Mouse (Mus musculus) heart, embryonic 15.5 days (tissue): ENCODE data around the gene Capns1. TPM values are rescaled to one million over a fixed set of nuclear protein-coding genes. Genes with fewer than 3 reads are reported as not detected.

Experiments used
- ATAC-seq: fragments of 200-750 bp; cut with Nextera tagmentation; replicated peaks from 2 replicates; pipeline ENCODE4 v1.8.0; 2017; ENCODE audit warnings: low read depth, moderate TSS enrichment; ENCODE audit not compliant: insufficient number of reproducible peaks, insufficient read depth, low FRiP score
- H3K27ac ChIP-seq: fragments of 300-500 bp; sonication (generic); 2 replicates; pipeline ENCODE4 v1.5.1; 2015; ENCODE audit warnings: mild to moderate bottlenecking, inconsistent platforms
- H3K27me3 ChIP-seq: fragments of 300-500 bp; sonication (generic); 2 replicates; pipeline ENCODE4 v1.6.1; 2015; ENCODE audit warnings: inconsistent platforms
- H3K36me3 ChIP-seq: fragments of 300-500 bp; sonication (generic); 2 replicates; pipeline ENCODE4 v1.6.1; 2015; ENCODE audit warnings: mild to moderate bottlenecking, inconsistent platforms
- H3K4me1 ChIP-seq: fragments of 300-500 bp; sonication (generic); replicated peaks from 2 replicates; pipeline ENCODE4 v1.6.1; 2015; ENCODE audit warnings: inconsistent platforms
- H3K4me2 ChIP-seq: fragments of 300-500 bp; sonication (generic); 2 replicates; pipeline ENCODE4 v1.6.1; 2015; ENCODE audit warnings: inconsistent platforms, mild to moderate bottlenecking, moderate library complexity
- H3K4me3 ChIP-seq: fragments of 300-500 bp; sonication (generic); 2 replicates; pipeline ENCODE4 v1.5.1; 2015; ENCODE audit warnings: mild to moderate bottlenecking, inconsistent platforms
- H3K9ac ChIP-seq: fragments of 300-500 bp; sonication (generic); 2 replicates; pipeline ENCODE4 v1.6.1; 2015; ENCODE audit warnings: mild to moderate bottlenecking, inconsistent platforms
- H3K9me3 ChIP-seq: fragments of 300-500 bp; sonication (generic); replicated peaks from 2 replicates; pipeline ENCODE4 v1.6.1; 2016; ENCODE audit warnings: inconsistent platforms
- WGBS: fragments of 180-500 bp; shearing (Covaris S2); methylation state at CpG from one replicate; pipeline ENCODE4 v1.1.7; 2015; ENCODE audit warnings: mixed read lengths; 5-methylcytosine and 5-hydroxymethylcytosine counted together
- polyA plus RNA-seq: library from polyadenylated mRNA; unstranded; fragments of >200 nt; fragmentation: Nextera tagmentation; extraction: Ambion mirVana; gene quantifications from 2 replicates; pipeline ENCODE4 v1.2.1, GENCODE M21; 2015

Capns1 gene
- polyA plus RNA-seq, 1 experiment from 2014 or later = 77.4 TPM

DNA sequence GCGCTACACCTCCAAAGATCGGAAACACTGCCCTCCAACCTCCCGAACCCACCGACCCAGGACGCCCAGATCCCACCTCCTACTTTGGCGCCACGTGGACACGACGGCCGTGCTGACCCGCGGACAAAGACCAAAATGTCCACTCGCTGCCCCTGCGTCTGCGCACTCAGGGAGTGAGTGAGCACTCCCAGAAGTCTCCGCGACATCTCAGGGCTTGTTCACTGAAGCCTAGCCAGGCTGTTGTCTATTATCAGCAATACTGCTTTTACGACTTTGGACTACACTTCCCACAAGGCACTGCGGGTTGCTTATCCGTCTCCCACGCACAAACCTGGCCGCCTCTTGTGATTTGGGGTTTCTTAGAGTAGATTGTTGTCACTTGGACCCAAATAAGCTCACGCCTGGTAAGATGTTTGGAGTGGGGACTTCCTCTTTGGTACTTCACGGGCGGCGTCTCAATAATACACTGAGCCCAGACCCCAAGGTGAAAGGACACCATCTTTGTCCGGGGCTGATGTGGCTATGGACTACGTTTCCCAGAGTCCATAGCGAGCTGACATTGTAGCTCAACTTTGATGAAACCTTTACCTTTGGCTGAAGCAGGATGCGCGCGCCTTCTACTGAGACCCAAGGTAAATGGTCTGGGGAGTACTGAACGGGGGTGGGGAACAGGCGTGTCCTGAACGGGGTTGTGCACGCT is 28.9 kb downstream of the Capns1 start, which contains the start of gene Zfp146:
Gene Zfp146 (minus strand): TSS at position 168 of the 700 bp plus-strand sequence.
- Histone ChIP-seq H3K9me3 (no peaks in the 10 kb centered on the region), H3K4me2 (peak within 1 kb of the TSS; percentile 73), H3K4me3 (peak within 1 kb of the TSS; percentile 74), H3K36me3 (peaks cover 15% of the 10 kb centered on the region), H3K9ac (peak within 1 kb of the TSS; percentile 79), H3K27ac (peak within 1 kb of the TSS; percentile 86), H3K27me3 (no peaks in the 10 kb centered on the region), H3K4me1 (peaks cover 24% of the 10 kb centered on the region)
- under 1% methylated on average over 36 of the region's 36 CpGs for WGBS
- ATAC-seq = peak; percentile 94

DNA sequence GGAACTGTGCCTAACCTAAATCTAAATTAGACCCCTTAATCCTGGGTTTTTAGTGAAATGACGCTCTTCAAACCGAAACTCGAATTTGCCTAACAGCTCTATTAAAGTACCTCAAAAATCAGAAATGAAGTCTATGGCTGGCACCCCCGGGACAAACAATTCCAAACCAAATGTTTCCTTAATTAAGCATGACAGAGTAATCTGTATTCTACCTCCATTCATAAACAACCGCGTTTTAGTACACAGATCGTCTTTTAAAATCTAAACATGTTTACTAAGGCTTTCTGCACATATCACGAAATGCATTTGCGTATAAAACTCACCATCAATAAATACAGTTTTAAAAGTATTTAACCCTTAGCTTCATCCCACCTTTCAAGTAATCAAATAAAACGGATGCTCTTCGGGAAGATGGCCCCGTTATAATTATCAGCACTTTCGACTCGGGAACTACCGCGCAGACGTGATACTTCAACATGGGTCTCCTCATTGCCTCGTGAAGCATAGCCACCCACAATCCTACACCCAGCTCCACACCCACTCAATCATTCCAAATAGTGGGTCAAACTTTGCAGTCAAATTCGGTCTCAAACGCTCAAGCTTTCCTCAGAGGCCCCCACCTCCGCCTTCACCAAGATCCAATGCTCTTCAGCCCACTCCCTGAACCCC is 29.6 kb downstream of the Capns1 start:
- peak overlapping the region; percentile 79 for H3K9ac ChIP-seq
- 2% methylated on average over 21 of the region's 21 CpGs for WGBS

DNA sequence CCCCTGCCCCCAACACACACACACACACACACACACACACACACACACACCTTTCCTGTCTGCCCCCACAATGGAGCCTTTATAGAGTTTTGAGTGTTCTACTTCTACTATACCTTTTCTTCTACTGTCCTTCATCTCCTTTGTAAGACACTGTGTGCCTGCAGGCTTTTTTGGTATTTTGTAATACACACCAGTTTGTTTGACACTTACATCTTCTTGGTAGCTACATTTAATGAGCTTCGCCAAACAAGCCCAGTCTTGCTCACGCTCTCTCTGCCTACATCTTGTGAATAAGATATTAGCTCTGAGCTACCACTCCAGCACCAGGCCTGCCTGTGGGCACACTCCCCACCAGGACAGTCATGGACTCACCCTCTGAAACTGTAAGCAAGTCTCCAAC is 33.9 kb downstream of the Capns1 start:
- WGBS = 97% methylated on average over 2 of the region's 2 CpGs
- Histone ChIP-seq H3K4me1 (peaks cover 17% of the 10 kb centered on the region), H3K27ac (no peak overlapping the region), H3K27me3 (no peaks in the 10 kb centered on the region), H3K4me3 (no peak overlapping the region), H3K4me2 (no peak overlapping the region), H3K36me3 (peaks cover 57% of the 10 kb centered on the region), H3K9ac (no peak overlapping the region), H3K9me3 (peaks cover 9% of the 10 kb centered on the region)
- no peak for ATAC-seq

More for the DNA sequence above, 29.6 kb downstream of the Capns1 start:
- H3K36me3 ChIP-seq = peaks cover 16% of the 10 kb centered on the region
- peak overlapping the region; percentile 86 for H3K27ac ChIP-seq
- H3K27me3 ChIP-seq = no peaks in the 10 kb centered on the region
- H3K4me2 ChIP-seq = peak overlapping the region; percentile 73
- 0 out of 2 replicates have a peak, but pooled peaks have one; percentile 15 for ATAC-seq
- H3K9me3 ChIP-seq = no peaks in the 10 kb centered on the region; the same call in 1 of the 2 replicates
- H3K4me1 ChIP-seq = peaks cover 24% of the 10 kb centered on the region
- peak overlapping the region; percentile 74 for H3K4me3 ChIP-seq

DNA sequence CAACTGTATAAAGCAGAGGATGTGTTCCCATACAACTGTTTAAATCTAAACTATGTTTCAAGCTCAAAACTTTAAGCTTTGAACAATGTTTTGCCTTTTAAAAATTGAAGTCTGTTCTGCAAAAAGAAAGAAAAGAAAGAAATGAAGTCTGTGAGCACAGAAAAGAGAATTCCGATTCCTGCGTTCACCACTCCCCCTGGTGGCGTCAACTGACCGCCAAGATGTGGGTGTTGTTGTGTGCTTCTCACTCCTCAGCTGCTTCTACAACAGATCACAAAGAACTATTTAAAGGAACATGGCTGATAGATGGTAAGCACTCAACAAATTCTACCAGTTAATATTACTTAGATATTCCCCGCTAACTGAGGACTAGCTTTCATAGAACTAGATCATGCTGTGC is 35.5 kb downstream of the Capns1 start:
- no peak overlapping the region for H3K27ac ChIP-seq
- no peak overlapping the region for H3K9ac ChIP-seq
- peaks cover 73% of the 10 kb centered on the region for H3K36me3 ChIP-seq
- H3K27me3 ChIP-seq = no peaks in the 10 kb centered on the region
- ATAC-seq = no peak
- H3K4me2 ChIP-seq = no peak overlapping the region
- 94% methylated on average over 5 of the region's 5 CpGs for WGBS
- peaks cover 12% of the 10 kb centered on the region for H3K4me1 ChIP-seq
- peaks cover 15% of the 10 kb centered on the region for H3K9me3 ChIP-seq
- H3K4me3 ChIP-seq = no peak overlapping the region

DNA sequence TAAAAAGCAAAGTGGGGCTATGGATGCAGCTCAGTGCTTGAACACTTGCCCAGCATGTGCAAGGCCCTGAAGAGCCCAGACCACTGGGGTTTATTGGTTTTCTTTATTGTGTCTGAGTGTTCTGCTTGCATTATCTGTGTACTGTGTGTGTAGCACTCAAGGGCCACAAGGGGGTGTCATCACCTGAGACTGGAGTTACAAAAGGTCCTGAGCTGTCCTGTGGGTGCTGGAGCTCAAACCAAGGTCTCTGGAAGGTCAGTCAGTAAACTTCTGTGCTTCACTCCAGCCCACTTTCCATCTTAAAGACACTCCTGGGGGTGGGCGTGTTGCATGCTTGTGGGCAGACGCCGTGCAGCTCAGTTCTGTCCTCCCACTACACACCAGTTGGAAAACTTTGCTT is 43.1 kb downstream of the Capns1 start:
- WGBS = 98% methylated on average over 3 of the region's 3 CpGs
- H3K36me3 ChIP-seq = peaks cover 72% of the 10 kb centered on the region
- 0 out of 2 replicates have a peak, but pooled peaks have one; percentile 31 for ATAC-seq
- no peaks in the 10 kb centered on the region for H3K27me3 ChIP-seq
- H3K4me3 ChIP-seq = no peak overlapping the region
- H3K9me3 ChIP-seq = peaks cover 43% of the 10 kb centered on the region
- no peaks in the 10 kb centered on the region for H3K4me1 ChIP-seq
- no peak overlapping the region for H3K27ac ChIP-seq
- H3K9ac ChIP-seq = no peak overlapping the region
- no peak overlapping the region for H3K4me2 ChIP-seq

DNA sequence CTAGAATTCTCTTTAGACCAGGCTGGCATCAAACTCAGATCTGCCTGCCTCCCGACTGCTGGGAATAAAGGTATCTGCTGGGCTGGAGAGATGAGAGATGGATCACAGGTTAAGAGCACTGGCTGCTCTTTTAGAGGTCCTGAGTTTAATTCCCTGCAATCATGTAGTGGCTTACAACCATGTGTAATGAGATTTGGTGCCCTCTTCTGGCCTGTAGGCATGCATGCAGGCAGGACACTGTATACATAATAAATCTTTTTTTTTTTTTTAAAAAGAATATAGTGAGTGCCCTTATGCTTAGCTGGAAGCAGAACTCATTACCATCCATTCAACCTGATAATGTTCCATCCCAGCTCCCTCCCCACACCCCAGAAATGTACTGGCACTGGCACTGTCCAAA is 44.6 kb downstream of the Capns1 start:
- Histone ChIP-seq H3K4me3 (no peak overlapping the region), H3K27ac (no peak overlapping the region), H3K27me3 (no peaks in the 10 kb centered on the region), H3K4me1 (no peaks in the 10 kb centered on the region), H3K36me3 (peaks cover 73% of the 10 kb centered on the region), H3K9me3 (peaks cover 51% of the 10 kb centered on the region), H3K4me2 (no peak overlapping the region), H3K9ac (no peak overlapping the region)
- WGBS = 81% methylated on average over 1 of the region's 1 CpGs
- ATAC-seq = no peak

DNA sequence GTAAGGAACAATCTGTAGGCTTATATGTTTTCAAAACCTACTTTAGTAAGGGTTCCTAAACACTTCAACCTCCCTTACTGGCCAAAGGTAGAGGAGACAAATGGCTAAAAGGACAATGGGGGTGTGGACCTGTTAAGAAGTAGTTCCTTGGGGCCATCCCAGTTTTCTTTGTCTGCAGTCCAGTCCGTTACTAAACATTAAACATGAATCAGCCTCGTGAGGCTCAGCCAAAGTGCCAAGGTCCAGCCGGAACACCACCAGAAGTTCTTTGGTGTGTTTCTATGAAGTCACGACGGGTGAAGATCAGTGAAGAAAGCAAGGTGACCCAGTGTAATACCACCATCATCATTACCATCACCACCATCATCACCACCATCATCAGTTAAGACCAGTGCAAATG is 51.6 kb downstream of the Capns1 start:
- WGBS = 94% methylated on average over 5 of the region's 5 CpGs
- Histone ChIP-seq H3K36me3 (peaks cover 21% of the 10 kb centered on the region), H3K4me1 (no peaks in the 10 kb centered on the region), H3K9ac (no peak overlapping the region), H3K27ac (no peak overlapping the region), H3K4me3 (no peak overlapping the region), H3K9me3 (peaks cover 27% of the 10 kb centered on the region), H3K4me2 (no peak overlapping the region), H3K27me3 (no peaks in the 10 kb centered on the region)
- ATAC-seq = no peak

DNA sequence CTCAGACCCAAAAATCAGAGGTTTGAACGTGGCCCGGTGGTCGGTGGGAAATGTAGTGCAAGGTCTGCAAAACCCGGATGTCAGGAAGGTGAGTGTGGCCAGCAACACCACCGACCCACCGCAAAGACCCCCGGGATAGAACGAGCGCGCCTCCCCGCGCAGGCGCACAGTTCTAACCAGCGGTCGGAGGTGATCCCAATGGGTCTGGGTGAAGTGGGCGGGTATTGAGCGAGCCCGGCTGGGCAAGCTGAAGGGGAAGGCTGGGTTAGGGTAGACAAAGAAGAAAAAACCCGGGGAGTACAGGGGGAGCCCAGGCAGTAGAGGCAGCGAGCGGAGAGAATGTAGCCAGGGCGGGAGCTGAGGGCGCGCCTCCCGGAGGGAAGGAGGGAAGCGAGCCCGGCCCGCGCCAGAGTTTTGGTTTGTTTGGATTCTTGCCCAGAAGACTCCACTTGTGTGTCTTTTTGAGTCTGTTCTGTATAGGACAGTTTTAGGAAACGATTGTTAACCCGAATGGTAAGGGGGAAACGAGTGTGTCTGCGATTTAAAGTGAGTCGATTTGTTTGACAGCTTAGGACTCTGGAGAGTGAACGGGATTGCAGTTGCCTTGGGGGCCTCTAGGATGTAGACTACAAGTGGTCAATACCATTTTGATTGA is 54.9 kb downstream of the Capns1 start:
- H3K36me3 ChIP-seq = peaks cover 3% of the 10 kb centered on the region
- no peaks in the 10 kb centered on the region for H3K27me3 ChIP-seq
- peak overlapping the region; percentile 84 for H3K27ac ChIP-seq
- 2% methylated on average over 35 of the region's 35 CpGs for WGBS
- H3K4me3 ChIP-seq = peak overlapping the region; percentile 68
- peak; percentile 94 for ATAC-seq
- H3K4me2 ChIP-seq = peak overlapping the region; percentile 70
- H3K4me1 ChIP-seq = no peaks in the 10 kb centered on the region
- peak overlapping the region; percentile 70 for H3K9ac ChIP-seq
- H3K9me3 ChIP-seq = no peaks in the 10 kb centered on the region

DNA sequence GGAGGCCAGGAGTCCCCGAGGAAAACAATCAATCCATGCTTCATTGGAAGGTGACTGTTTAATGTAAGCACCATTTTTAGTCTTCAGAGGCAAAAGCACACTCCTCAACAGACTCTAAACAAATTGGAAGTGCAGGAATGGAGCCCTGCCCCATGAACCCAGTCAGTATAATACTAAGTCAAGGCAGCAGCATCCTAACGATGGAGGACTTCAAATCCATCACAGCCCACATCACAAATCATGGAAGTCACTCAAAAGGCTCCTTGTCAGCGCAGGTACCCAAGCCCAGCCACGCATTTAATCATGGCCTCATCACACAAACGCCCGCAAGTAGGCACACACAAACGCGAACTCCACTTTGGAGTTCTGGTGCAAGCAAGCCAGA is 55.4 kb downstream of the Capns1 start:
- Histone ChIP-seq H3K27me3 (no peaks in the 10 kb centered on the region), H3K4me3 (peak overlapping the region; percentile 68), H3K27ac (peak overlapping the region; percentile 84), H3K4me1 (no peaks in the 10 kb centered on the region), H3K36me3 (peaks cover 3% of the 10 kb centered on the region; the same call in 1 of the 2 replicates), H3K9me3 (no peaks in the 10 kb centered on the region), H3K9ac (peak overlapping the region; percentile 70), H3K4me2 (peak overlapping the region; percentile 70)
- ATAC-seq = no peak
- 13% methylated on average over 8 of the region's 8 CpGs for WGBS
